Mouse (Mus musculus) stomach, embryonic 14.5 days (tissue): ENCODE results near the gene Mical2. TPM values are rescaled to one million over a fixed set of nuclear protein-coding genes. Genes with fewer than 3 reads are reported as not detected.

ENCODE experiments used
- ATAC-seq: fragments of 200-750 bp; cut with Nextera tagmentation; 2 replicates; pipeline ENCODE4 v1.8.0; 2017; ENCODE audit warnings: low read depth, moderate TSS enrichment; ENCODE audit not compliant: insufficient number of reproducible peaks, insufficient read depth, low FRiP score
- H3K27ac ChIP-seq: fragments of 300-500 bp; sonication (generic); 2 replicates; pipeline ENCODE4 v1.5.1; 2014; ENCODE audit warnings: mild to moderate bottlenecking, low read length, moderate library complexity, mixed read lengths
- H3K27me3 ChIP-seq: fragments of 300-500 bp; sonication (generic); 2 replicates; pipeline ENCODE4 v1.6.1; 2014; ENCODE audit warnings: low read length, control low read depth, mixed read lengths; ENCODE audit not compliant: control insufficient read depth, insufficient read depth
- H3K36me3 ChIP-seq: fragments of 300-500 bp; sonication (generic); 2 replicates; pipeline ENCODE4 v1.6.1; 2014; ENCODE audit warnings: mild to moderate bottlenecking, control low read depth, low read length, moderate library complexity, mixed read lengths; ENCODE audit not compliant: control insufficient read depth, insufficient read depth
- H3K4me1 ChIP-seq: fragments of 300-500 bp; sonication (generic); 2 replicates; pipeline ENCODE4 v1.6.1; 2014; ENCODE audit warnings: low read length, control low read depth, mixed read lengths; ENCODE audit not compliant: control insufficient read depth, insufficient read depth
- H3K4me2 ChIP-seq: fragments of 300-500 bp; sonication (generic); replicated peaks from 2 replicates; pipeline ENCODE4 v1.6.1; 2014; ENCODE audit warnings: low read depth, low read length, control low read depth
- H3K4me3 ChIP-seq: fragments of 300-500 bp; sonication (generic); 2 replicates; pipeline ENCODE4 v1.5.1; 2014; ENCODE audit warnings: low read depth, low read length, control low read depth
- H3K9ac ChIP-seq: fragments of 300-500 bp; sonication (generic); replicated peaks from 2 replicates; pipeline ENCODE4 v1.6.1; 2014; ENCODE audit warnings: low read depth, mild to moderate bottlenecking, control low read depth, low read length, moderate library complexity, mixed read lengths
- H3K9me3 ChIP-seq: fragments of 300-500 bp; sonication (generic); 2 replicates; pipeline ENCODE4 v1.6.1; 2016; ENCODE audit warnings: low read depth, low read length, control low read depth; ENCODE audit not compliant: control insufficient read depth
- WGBS: fragments of 180-500 bp; shearing (Covaris S2); extraction: QIAGEN DNeasy Blood & Tissue Kit; methylation state at CpG from one replicate; pipeline ENCODE4 v1.1.7; 2014; 5-methylcytosine and 5-hydroxymethylcytosine counted together
- polyA plus RNA-seq: library from polyadenylated mRNA; unstranded; fragments of >200 nt; fragmentation: Nextera tagmentation; extraction: Ambion mirVana; gene quantifications from 2 replicates; pipeline ENCODE4 v1.2.1, GENCODE M21; 2014

The Mical2 gene
- polyA plus RNA-seq, 1 experiment from 2014 or later: 10.7 TPM

- no peaks in the 10 kb centered on the region for H3K27me3 ChIP-seq
- 75% methylated on average over 4 of the region's 4 CpGs for WGBS
- 0 out of 2 replicates have a peak, but pooled peaks cover 4% of the 10 kb centered on the region for H3K4me1 ChIP-seq
- ATAC-seq: no peak
- H3K4me3 ChIP-seq: no peak overlapping the region
- H3K36me3 ChIP-seq: no peaks in the 10 kb centered on the region
- no peak overlapping the region for H3K4me2 ChIP-seq
- H3K9ac ChIP-seq: no peak overlapping the region
- H3K9me3 ChIP-seq: no peaks in the 10 kb centered on the region
- H3K27ac ChIP-seq: no peak overlapping the region
Observed at GRCm38 (mm10) chr7:112249476-112249875, 23.8 kb downstream of the Mical2 start.

GRCm38 (mm10) chr7:112252065-112252464, 26.4 kb downstream of the Mical2 start:
- ATAC-seq: peak; percentile 71
- WGBS: 55% methylated on average over 5 of the region's 5 CpGs

GRCm38 (mm10) chr7:112254233-112254632, 28.6 kb downstream of the Mical2 start:
- no peak overlapping the region for H3K9ac ChIP-seq
- no peaks in the 10 kb centered on the region for H3K36me3 ChIP-seq
- no peak overlapping the region for H3K27ac ChIP-seq
- H3K9me3 ChIP-seq: no peaks in the 10 kb centered on the region
- H3K27me3 ChIP-seq: no peaks in the 10 kb centered on the region
- no peak overlapping the region for H3K4me2 ChIP-seq
- ATAC-seq: no peak
- 71% methylated on average over 3 of the region's 3 CpGs for whole genome bisulfite sequencing
- no peak overlapping the region for H3K4me3 ChIP-seq
- H3K4me1 ChIP-seq: 0 out of 2 replicates have a peak, but pooled peaks cover 4% of the 10 kb centered on the region

More at GRCm38 (mm10) chr7:112252065-112252464, 26.4 kb downstream of the Mical2 start:
- H3K9ac ChIP-seq: no peak overlapping the region
- 0 out of 2 replicates have a peak, but pooled peaks cover 4% of the 10 kb centered on the region for H3K4me1 ChIP-seq
- H3K27ac ChIP-seq: no peak overlapping the region
- no peaks in the 10 kb centered on the region for H3K9me3 ChIP-seq
- H3K27me3 ChIP-seq: no peaks in the 10 kb centered on the region
- no peaks in the 10 kb centered on the region for H3K36me3 ChIP-seq
- H3K4me3 ChIP-seq: no peak overlapping the region
- H3K4me2 ChIP-seq: no peak overlapping the region

GRCm38 (mm10) chr7:112255248-112255866, 29.7 kb downstream of the Mical2 start:
- Histone ChIP-seq H3K4me1 (0 out of 2 replicates have a peak, but pooled peaks cover 4% of the 10 kb centered on the region), H3K9ac (no peak overlapping the region), H3K27me3 (no peaks in the 10 kb centered on the region), H3K27ac (no peak overlapping the region), H3K9me3 (no peaks in the 10 kb centered on the region), H3K4me3 (no peak overlapping the region), H3K36me3 (no peaks in the 10 kb centered on the region), H3K4me2 (no peak overlapping the region)
- no peak for ATAC-seq
- WGBS: 67% methylated on average over 3 of the region's 3 CpGs

GRCm38 (mm10) chr7:112258338-112258903, 32.8 kb downstream of the Mical2 start:
- ATAC-seq: no peak
- Histone ChIP-seq H3K4me3 (no peak overlapping the region), H3K36me3 (no peaks in the 10 kb centered on the region), H3K4me2 (no peak overlapping the region), H3K27me3 (no peaks in the 10 kb centered on the region), H3K27ac (no peak overlapping the region), H3K4me1 (no peaks in the 10 kb centered on the region), H3K9me3 (no peaks in the 10 kb centered on the region), H3K9ac (no peak overlapping the region)
- WGBS: 67% methylated on average over 4 of the region's 4 CpGs

GRCm38 (mm10) chr7:112259286-112259685, 33.6 kb downstream of the Mical2 start:
- Histone ChIP-seq H3K9ac (no peak overlapping the region), H3K36me3 (no peaks in the 10 kb centered on the region), H3K4me3 (no peak overlapping the region), H3K27me3 (no peaks in the 10 kb centered on the region), H3K27ac (no peak overlapping the region), H3K4me2 (no peak overlapping the region), H3K4me1 (no peaks in the 10 kb centered on the region), H3K9me3 (no peaks in the 10 kb centered on the region)
- ATAC-seq: no peak
- WGBS: 80% methylated on average over 4 of the region's 4 CpGs

- Histone ChIP-seq H3K9ac (no peak overlapping the region), H3K27ac (no peak overlapping the region), H3K4me3 (no peak overlapping the region), H3K4me1 (no peaks in the 10 kb centered on the region), H3K4me2 (no peak overlapping the region), H3K27me3 (no peaks in the 10 kb centered on the region), H3K9me3 (no peaks in the 10 kb centered on the region), H3K36me3 (no peaks in the 10 kb centered on the region)
- no peak for ATAC-seq
- WGBS: 82% methylated on average over 5 of the region's 5 CpGs
Observed at GRCm38 (mm10) chr7:112261121-112261520, 35.5 kb downstream of the Mical2 start.

- Histone ChIP-seq H3K4me2 (no peak overlapping the region), H3K27ac (no peak overlapping the region), H3K9ac (no peak overlapping the region), H3K36me3 (no peaks in the 10 kb centered on the region), H3K9me3 (no peaks in the 10 kb centered on the region), H3K4me3 (no peak overlapping the region), H3K4me1 (peaks cover 19% of the 10 kb centered on the region), H3K27me3 (no peaks in the 10 kb centered on the region)
- no peak for ATAC-seq
- WGBS: 75% methylated on average over 5 of the region's 5 CpGs
Observed at GRCm38 (mm10) chr7:112267266-112267665, 41.6 kb downstream of the Mical2 start.
